Mouse (Mus musculus) E14TG2a.4 (cell line): ENCODE measurements around the gene Aarsd1.
"Not testable (repeated sequence)": the region's sequence is repeated elsewhere in the genome, so short reads cannot be mapped to it uniquely, and the experiment has no call there.

ENCODE experiments used
- H3K27me3 ChIP-seq: 2 replicates; pipeline ENCODE4 v1.6.1; 2014; ENCODE audit warnings: low read length, control low read depth; ENCODE audit not compliant: insufficient read depth
- H3K36me3 ChIP-seq: 2 replicates; pipeline ENCODE4 v1.6.1; 2014; ENCODE audit warnings: low read length, control low read depth; ENCODE audit not compliant: insufficient read depth
- H3K4me1 ChIP-seq: replicated peaks from 2 replicates; pipeline ENCODE4 v1.6.1; 2014; ENCODE audit warnings: low read depth, low read length, control low read depth
- H3K4me3 ChIP-seq: replicated peaks from 2 replicates; pipeline ENCODE4 v1.5.1; 2014; ENCODE audit warnings: mild to moderate bottlenecking, low read length
- H3K9me3 ChIP-seq: 2 replicates; pipeline ENCODE4 v1.6.1; 2014; ENCODE audit warnings: low read length, control low read depth
- CTCF ChIP-seq: conservative IDR thresholded peaks from 2 replicates; pipeline ENCODE4 v1.5.1; 2014; ENCODE audit warnings: low read length
- NANOG ChIP-seq: IDR thresholded peaks from 2 replicates; pipeline ENCODE4 v1.6.1; 2014; ENCODE audit warnings: borderline replicate concordance, low read length, mixed read lengths
- POU5F1 ChIP-seq: IDR thresholded peaks from 2 replicates; pipeline ENCODE4 v1.6.1; 2014; ENCODE audit warnings: low read length, borderline replicate concordance

Gene Aarsd1

GRCm38 (mm10) chr11:101418991-101419390, 1.6 kb upstream of the Aarsd1 start:
- no peaks in the 10 kb centered on the region for H3K9me3 ChIP-seq
- peaks cover 12% of the 10 kb centered on the region for H3K36me3 ChIP-seq
- H3K4me3 ChIP-seq: no peak overlapping the region
- H3K27me3 ChIP-seq: no peaks in the 10 kb centered on the region
- H3K4me1 ChIP-seq: peaks cover 48% of the 10 kb centered on the region
- TF ChIP-seq CTCF (no peak), NANOG (no peak), POU5F1 (no peak)

GRCm38 (mm10) chr11:101416433-101417100, 848 bp downstream of the Aarsd1 start:
- TF ChIP-seq POU5F1 (no peak), CTCF (no peak), NANOG (no peak)
- H3K9me3 ChIP-seq: no peaks in the 10 kb centered on the region
- H3K4me1 ChIP-seq: peaks cover 44% of the 10 kb centered on the region
- peak overlapping the region; percentile 93 for H3K4me3 ChIP-seq
- no peaks in the 10 kb centered on the region for H3K27me3 ChIP-seq
- peaks cover 37% of the 10 kb centered on the region for H3K36me3 ChIP-seq

GRCm38 (mm10) chr11:101415306-101415705, 2.1 kb downstream of the Aarsd1 start:
- Histone ChIP-seq H3K27me3 (no peaks in the 10 kb centered on the region), H3K36me3 (peaks cover 49% of the 10 kb centered on the region), H3K4me1 (peaks cover 57% of the 10 kb centered on the region), H3K4me3 (no peak overlapping the region), H3K9me3 (no peaks in the 10 kb centered on the region)
- TF ChIP-seq NANOG (no peak), CTCF (no peak), POU5F1 (no peak)

GRCm38 (mm10) chr11:101395110-101395509, 22.3 kb downstream of the Aarsd1 start:
- Histone ChIP-seq H3K9me3 (peaks cover 19% of the 10 kb centered on the region), H3K4me1 (no peaks in the 10 kb centered on the region), H3K4me3 (no peak overlapping the region), H3K36me3 (no peaks in the 10 kb centered on the region), H3K27me3 (peaks cover 4% of the 10 kb centered on the region; the same call in 1 of the 2 replicates)
- no peak for TF ChIP-seq NANOG
- TF ChIP-seq CTCF: peak; percentile 59

GRCm38 (mm10) chr11:101381817-101382216, 35.6 kb downstream of the Aarsd1 start:
- H3K4me1 ChIP-seq: peaks cover 17% of the 10 kb centered on the region
- H3K27me3 ChIP-seq: no peaks in the 10 kb centered on the region; the same call in 1 of the 2 replicates
- no peaks in the 10 kb centered on the region for H3K36me3 ChIP-seq
- H3K9me3 ChIP-seq: no peaks in the 10 kb centered on the region
- TF ChIP-seq POU5F1 (no peak), NANOG (no peak), CTCF (no peak)
- H3K4me3 ChIP-seq: no peak overlapping the region

GRCm38 (mm10) chr11:101378926-101379325, 38.5 kb downstream of the Aarsd1 start:
- Histone ChIP-seq H3K36me3 (no peaks in the 10 kb centered on the region), H3K4me3 (no peak overlapping the region), H3K27me3 (peaks cover 12% of the 10 kb centered on the region; the same call in 1 of the 2 replicates), H3K9me3 (no peaks in the 10 kb centered on the region), H3K4me1 (peaks cover 8% of the 10 kb centered on the region)
- TF ChIP-seq NANOG (no peak), CTCF (no peak), POU5F1 (no peak)

- H3K9me3 ChIP-seq, H3K36me3 ChIP-seq, H3K4me1 ChIP-seq, H3K4me3 ChIP-seq: not testable (repeated sequence)
- H3K27me3 ChIP-seq: peaks cover 12% of the 10 kb centered on the region; the same call in 1 of the 2 replicates
Observed at GRCm38 (mm10) chr11:101378196-101378595, 39.2 kb downstream of the Aarsd1 start.

- Histone ChIP-seq H3K9me3 (no peaks in the 10 kb centered on the region), H3K4me1 (no peaks in the 10 kb centered on the region), H3K4me3 (no peak overlapping the region), H3K27me3 (peaks cover 15% of the 10 kb centered on the region; the same call in 1 of the 2 replicates), H3K36me3 (no peaks in the 10 kb centered on the region)
- no peak for TF ChIP-seq CTCF
- TF ChIP-seq NANOG: no peak
- no peak for TF ChIP-seq POU5F1
Observed at GRCm38 (mm10) chr11:101374421-101374938, 42.9 kb downstream of the Aarsd1 start.

- Histone ChIP-seq H3K4me3 (no peak overlapping the region), H3K9me3 (no peaks in the 10 kb centered on the region), H3K4me1 (no peaks in the 10 kb centered on the region), H3K36me3 (no peaks in the 10 kb centered on the region), H3K27me3 (peaks cover 11% of the 10 kb centered on the region; the same call in 1 of the 2 replicates)
- no peak for TF ChIP-seq CTCF
- no peak for TF ChIP-seq POU5F1
- TF ChIP-seq NANOG: no peak
Observed at GRCm38 (mm10) chr11:101370141-101370540, 47.3 kb downstream of the Aarsd1 start.
